Mouse (Mus musculus): ENCODE measurements around the gene Cd27. TPM values are rescaled to one million over a fixed set of nuclear protein-coding genes. Genes with fewer than 3 reads are reported as not detected.

The Cd27 gene
- polyA plus RNA-seq, 1 experiment from 2014 or later, result 3.2 TPM

DNA sequence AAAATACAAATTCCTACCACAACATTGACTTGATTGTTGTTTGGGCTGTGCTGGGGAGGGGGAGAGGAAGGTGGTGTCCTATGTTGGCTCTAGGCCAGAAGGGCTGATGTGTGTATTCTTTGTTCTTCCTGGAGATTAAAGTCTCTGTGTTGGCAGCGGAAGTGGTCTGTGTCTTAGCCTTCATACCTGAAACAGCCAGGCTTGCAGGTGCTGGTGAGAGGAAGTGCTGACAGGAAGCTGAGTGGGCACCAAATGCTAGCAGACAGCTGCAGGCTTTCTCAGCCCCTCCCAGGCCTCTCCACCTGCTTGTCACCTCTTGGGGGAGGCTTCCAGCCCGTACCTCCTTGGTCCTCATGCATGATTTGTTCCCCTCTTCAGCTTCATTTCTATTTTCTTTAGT is 14.7 kb downstream of the Cd27 start:
- Histone ChIP-seq H3K27ac (no peak overlapping the region), H3K9me3 (replicated peaks) (no peaks in the 10 kb centered on the region), H3K4me3 (no peak overlapping the region), H3K4me2 (no peak overlapping the region), H3K9ac (no peak overlapping the region), H3K4me1 (no peaks in the 10 kb centered on the region), H3K27me3 (replicated peaks) (no peaks in the 10 kb centered on the region), H3K36me3 (peaks cover 33% of the 10 kb centered on the region)
- WGBS (ENCODE audit: insufficient replicate concordance), result 68% methylated on average over 2 of the region's 2 CpGs
- no peak for ATAC-seq

DNA sequence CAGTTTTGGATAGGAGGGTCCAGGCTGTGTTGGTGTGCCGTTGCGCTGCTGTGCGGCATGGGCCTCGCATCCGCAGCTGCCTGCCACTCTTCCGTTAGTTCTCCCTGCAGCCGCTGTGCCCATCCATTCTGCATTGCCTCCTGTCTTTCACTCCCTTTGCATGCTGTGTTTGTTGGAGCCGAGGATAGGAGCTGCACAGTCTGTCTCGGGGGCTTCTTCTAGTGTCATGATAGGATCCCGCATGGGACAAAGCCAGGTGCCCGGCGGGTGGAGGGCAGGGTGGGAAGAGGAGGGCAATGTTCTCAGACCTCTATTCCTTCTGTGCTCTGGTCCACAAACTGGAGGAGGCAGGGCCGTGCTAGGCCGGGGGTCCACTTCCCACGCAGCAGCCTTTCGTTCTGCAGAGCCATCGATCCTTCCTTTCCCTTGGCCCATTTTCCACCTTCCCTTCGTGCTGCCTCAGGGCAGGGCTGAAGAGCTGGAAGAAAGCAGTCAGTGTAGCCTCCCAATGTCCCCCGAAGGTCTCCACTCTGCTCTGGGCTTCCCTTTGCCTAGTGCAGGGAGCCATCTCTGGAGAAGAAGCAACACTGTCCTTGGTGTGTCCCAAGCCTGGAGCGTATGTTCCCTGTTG is 15.6 kb downstream of the Cd27 start:
- H3K4me3 ChIP-seq, result no peak overlapping the region
- H3K27ac ChIP-seq, result no peak overlapping the region
- 82% methylated on average over 20 of the region's 20 CpGs for WGBS (ENCODE audit: insufficient replicate concordance)
- no peaks in the 10 kb centered on the region for H3K9me3 ChIP-seq (replicated peaks)
- peaks cover 8% of the 10 kb centered on the region for H3K4me1 ChIP-seq
- H3K36me3 ChIP-seq, result peaks cover 33% of the 10 kb centered on the region
- H3K4me2 ChIP-seq, result no peak overlapping the region
- no peaks in the 10 kb centered on the region for H3K27me3 ChIP-seq (replicated peaks)
- no peak overlapping the region for H3K9ac ChIP-seq
- no peak for ATAC-seq

- WGBS (ENCODE audit: insufficient replicate concordance), result 77% methylated on average over 4 of the region's 4 CpGs
- no peak overlapping the region for H3K4me2 ChIP-seq
- no peak overlapping the region for H3K4me3 ChIP-seq
- peaks cover 23% of the 10 kb centered on the region for H3K36me3 ChIP-seq
- no peak overlapping the region for H3K27ac ChIP-seq
- H3K27me3 ChIP-seq (replicated peaks), result peaks cover 2% of the 10 kb centered on the region
- no peak overlapping the region for H3K9ac ChIP-seq
- peaks cover 12% of the 10 kb centered on the region for H3K4me1 ChIP-seq
- ATAC-seq, result no peak
- H3K9me3 ChIP-seq (replicated peaks), result no peaks in the 10 kb centered on the region
Observed at GRCm38 (mm10) chr6:125218963-125219362, 17.8 kb downstream of the Cd27 start.

DNA sequence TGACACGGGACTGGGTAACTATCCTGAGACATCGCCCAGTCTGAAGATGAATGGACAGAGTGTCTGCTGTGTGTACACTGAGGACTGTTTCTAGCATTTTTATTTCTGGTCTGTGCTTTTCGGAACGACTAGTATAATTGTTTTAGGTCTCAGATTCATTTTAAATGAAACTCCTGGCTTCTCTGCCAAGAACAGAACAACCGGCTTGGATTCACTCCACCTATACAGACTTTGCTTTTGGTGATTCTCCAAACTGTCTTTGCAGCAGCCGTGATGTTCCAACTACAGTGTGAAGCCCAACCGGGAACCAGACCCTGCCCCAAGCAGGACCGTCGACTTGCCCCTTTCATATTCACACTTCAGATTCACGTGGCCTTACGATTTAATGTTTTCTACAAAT is 18.9 kb downstream of the Cd27 start:
- H3K9me3 ChIP-seq (replicated peaks), result no peaks in the 10 kb centered on the region
- H3K4me2 ChIP-seq, result no peak overlapping the region
- no peak overlapping the region for H3K9ac ChIP-seq
- H3K27ac ChIP-seq, result no peak overlapping the region
- H3K27me3 ChIP-seq (replicated peaks), result peaks cover 13% of the 10 kb centered on the region
- H3K4me1 ChIP-seq, result peaks cover 12% of the 10 kb centered on the region
- no peak for ATAC-seq
- no peak overlapping the region for H3K4me3 ChIP-seq
- H3K36me3 ChIP-seq, result peaks cover 15% of the 10 kb centered on the region
- 85% methylated on average over 11 of the region's 11 CpGs for WGBS (ENCODE audit: insufficient replicate concordance)

GRCm38 (mm10) chr6:125216898-125217297 is 19.9 kb downstream of the Cd27 start:
- H3K9me3 ChIP-seq (replicated peaks), result no peaks in the 10 kb centered on the region
- H3K4me1 ChIP-seq, result peaks cover 12% of the 10 kb centered on the region
- ATAC-seq, result no peak
- no peak overlapping the region for H3K27ac ChIP-seq
- no peak overlapping the region for H3K9ac ChIP-seq
- H3K27me3 ChIP-seq (replicated peaks), result peaks cover 23% of the 10 kb centered on the region
- peaks cover 15% of the 10 kb centered on the region for H3K36me3 ChIP-seq
- WGBS (ENCODE audit: insufficient replicate concordance), result 63% methylated on average over 2 of the region's 2 CpGs
- H3K4me3 ChIP-seq, result no peak overlapping the region
- peak overlapping the region; percentile 89 for H3K4me2 ChIP-seq

GRCm38 (mm10) chr6:125215148-125215954 is 21.5 kb downstream of the Cd27 start, which contains the start of gene Vamp1:
TSS of gene Vamp1 (plus strand) at chr6:125215551.
- Histone ChIP-seq H3K27me3 (replicated peaks) (peaks cover 26% of the 10 kb centered on the region), H3K4me3 (peak within 1 kb of the TSS; percentile 72), H3K4me2 (peak within 1 kb of the TSS; percentile 89), H3K9me3 (replicated peaks) (no peaks in the 10 kb centered on the region), H3K36me3 (peaks cover 11% of the 10 kb centered on the region), H3K9ac (peak within 1 kb of the TSS; percentile 76), H3K4me1 (peaks cover 12% of the 10 kb centered on the region), H3K27ac (peak within 1 kb of the TSS; percentile 63)
- ATAC-seq, result peak; percentile 94
- under 1% methylated on average over 48 of the region's 48 CpGs for WGBS (ENCODE audit: insufficient replicate concordance)

GRCm38 (mm10) chr6:125213715-125214114 is 23.1 kb downstream of the Cd27 start:
- Histone ChIP-seq H3K36me3 (no peaks in the 10 kb centered on the region), H3K9me3 (replicated peaks) (no peaks in the 10 kb centered on the region), H3K27me3 (replicated peaks) (peaks cover 26% of the 10 kb centered on the region), H3K4me1 (peaks cover 12% of the 10 kb centered on the region), H3K9ac (no peak overlapping the region), H3K4me3 (no peak overlapping the region), H3K27ac (no peak overlapping the region), H3K4me2 (no peak overlapping the region)
- ATAC-seq, result no peak
- 66% methylated on average over 6 of the region's 6 CpGs for WGBS (ENCODE audit: insufficient replicate concordance)

- Histone ChIP-seq H3K27ac (no peak overlapping the region), H3K9me3 (replicated peaks) (no peaks in the 10 kb centered on the region), H3K4me1 (peaks cover 12% of the 10 kb centered on the region), H3K4me2 (no peak overlapping the region), H3K36me3 (no peaks in the 10 kb centered on the region), H3K4me3 (no peak overlapping the region), H3K9ac (no peak overlapping the region), H3K27me3 (replicated peaks) (peaks cover 26% of the 10 kb centered on the region)
- no peak for ATAC-seq
- 54% methylated on average over 6 of the region's 6 CpGs for WGBS (ENCODE audit: insufficient replicate concordance)
Observed at GRCm38 (mm10) chr6:125213129-125213528, 23.7 kb downstream of the Cd27 start.

GRCm38 (mm10) chr6:125212621-125213020 is 24.2 kb downstream of the Cd27 start:
- Histone ChIP-seq H3K27ac (no peak overlapping the region), H3K9ac (no peak overlapping the region), H3K27me3 (replicated peaks) (peaks cover 26% of the 10 kb centered on the region), H3K4me1 (peaks cover 12% of the 10 kb centered on the region), H3K4me3 (no peak overlapping the region), H3K36me3 (no peaks in the 10 kb centered on the region), H3K9me3 (replicated peaks) (no peaks in the 10 kb centered on the region), H3K4me2 (no peak overlapping the region)
- WGBS (ENCODE audit: insufficient replicate concordance), result 31% methylated on average over 2 of the region's 2 CpGs
- no peak for ATAC-seq

- no peaks in the 10 kb centered on the region for H3K9me3 ChIP-seq (replicated peaks)
- peaks cover 26% of the 10 kb centered on the region for H3K27me3 ChIP-seq (replicated peaks)
- H3K4me2 ChIP-seq, result no peak overlapping the region
- no peak overlapping the region for H3K9ac ChIP-seq
- H3K27ac ChIP-seq, result no peak overlapping the region
- no peak overlapping the region for H3K4me3 ChIP-seq
- WGBS (ENCODE audit: insufficient replicate concordance), result 66% methylated on average over 1 of the region's 1 CpGs
- H3K36me3 ChIP-seq, result no peaks in the 10 kb centered on the region
- no peak for ATAC-seq
- no peaks in the 10 kb centered on the region for H3K4me1 ChIP-seq
Observed at GRCm38 (mm10) chr6:125210436-125210835, 26.4 kb downstream of the Cd27 start.

- Histone ChIP-seq H3K4me1 (peaks cover 19% of the 10 kb centered on the region), H3K27me3 (replicated peaks) (no peaks in the 10 kb centered on the region), H3K27ac (no peak overlapping the region), H3K9me3 (replicated peaks) (no peaks in the 10 kb centered on the region), H3K9ac (no peak overlapping the region), H3K4me3 (no peak overlapping the region), H3K4me2 (no peak overlapping the region), H3K36me3 (peaks cover 26% of the 10 kb centered on the region)
- ATAC-seq, result no peak
- WGBS (ENCODE audit: insufficient replicate concordance), result 81% methylated on average over 5 of the region's 5 CpGs
Observed at GRCm38 (mm10) chr6:125197166-125197565, 39.6 kb downstream of the Cd27 start.

- Histone ChIP-seq H3K9ac (no peak overlapping the region), H3K4me3 (no peak overlapping the region), H3K9me3 (replicated peaks) (no peaks in the 10 kb centered on the region), H3K4me2 (no peak overlapping the region), H3K36me3 (peaks cover 26% of the 10 kb centered on the region), H3K27ac (no peak overlapping the region), H3K4me1 (peaks cover 19% of the 10 kb centered on the region), H3K27me3 (replicated peaks) (no peaks in the 10 kb centered on the region)
- ATAC-seq, result no peak
- WGBS (ENCODE audit: insufficient replicate concordance), result 69% methylated on average over 3 of the region's 3 CpGs
Observed at GRCm38 (mm10) chr6:125196301-125196700, 40.5 kb downstream of the Cd27 start.

Data from liver, embryonic 12.5 days (tissue).